Mouse (Mus musculus) layer of hippocampus, adult 8-10 months (tissue): ENCODE measurements around the gene Tpgs1. TPM values are rescaled to one million over a fixed set of nuclear protein-coding genes. Genes with fewer than 3 reads are reported as not detected.
A peak's percentile ranks its signal among the peaks of the same experiment; 100 is the strongest.

Source experiments
- DNase-seq, 2 experiments: peaks; one replicate each; pipeline ENCODE4 v3.0.0; 2022; ENCODE audit warnings: low spot score in 2 of 2
- total RNA-seq, 4 experiments: library from RNA; stranded (reverse); gene quantifications; 2 replicates each; pipeline ENCODE4 v1.2.4; 2022

Gene Tpgs1
- total RNA-seq, 4 experiments from 2014 or later, result 48.4 to 72.6 (median 64.3) TPM

DNA sequence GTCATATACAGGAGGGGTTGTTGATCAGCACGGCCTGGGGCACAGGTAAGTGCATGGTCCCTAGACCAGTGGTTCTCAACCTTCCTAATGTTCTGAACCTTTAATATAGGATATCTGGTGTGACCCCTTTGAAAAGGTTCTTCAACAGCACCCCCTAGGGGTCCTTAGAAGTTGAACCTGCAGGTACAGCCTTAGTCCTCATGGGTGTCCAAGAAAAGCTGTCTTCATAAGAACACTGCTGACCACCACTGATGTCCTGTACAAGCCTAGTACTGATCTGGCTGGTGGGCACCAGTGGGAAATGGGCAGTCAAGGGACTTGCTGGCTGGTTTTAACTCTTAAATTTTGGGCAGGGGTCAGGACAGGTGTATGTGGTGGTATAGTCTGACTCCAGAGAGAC, 42.9 kb downstream of the Tpgs1 start:
- no peak for DNase-seq

DNA sequence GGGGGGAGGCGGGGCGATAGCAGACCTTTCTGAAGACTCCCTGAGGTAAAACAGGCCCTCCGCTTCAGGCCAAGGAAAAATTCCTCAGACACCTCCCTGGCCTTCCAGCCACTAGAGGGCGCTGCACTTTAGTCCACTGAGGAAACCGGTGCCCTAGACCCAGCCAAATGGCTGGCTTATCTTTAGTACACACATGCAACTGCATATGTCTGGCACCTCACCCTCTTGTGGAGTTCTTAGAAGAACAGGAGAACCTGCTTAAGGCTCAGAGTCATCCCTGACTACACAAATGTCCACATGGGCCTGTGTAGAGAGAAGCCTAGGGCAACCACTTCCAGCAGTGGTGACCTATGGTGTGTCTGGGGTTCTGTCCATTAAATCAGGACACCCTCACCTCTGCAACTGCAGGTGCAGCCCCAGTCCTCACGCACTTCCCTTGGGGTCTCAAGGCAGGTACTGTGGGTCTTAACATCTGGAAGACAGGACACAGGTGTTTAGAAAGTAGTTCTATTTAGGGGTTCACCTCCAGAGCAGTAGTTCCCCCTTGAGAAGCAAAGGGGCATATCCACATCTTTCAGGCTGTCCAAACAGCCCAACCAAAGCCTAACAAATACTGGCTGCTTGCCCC, 43.4 kb downstream of the Tpgs1 start:
- DNase-seq, result peak; percentile 67 to 78

DNA sequence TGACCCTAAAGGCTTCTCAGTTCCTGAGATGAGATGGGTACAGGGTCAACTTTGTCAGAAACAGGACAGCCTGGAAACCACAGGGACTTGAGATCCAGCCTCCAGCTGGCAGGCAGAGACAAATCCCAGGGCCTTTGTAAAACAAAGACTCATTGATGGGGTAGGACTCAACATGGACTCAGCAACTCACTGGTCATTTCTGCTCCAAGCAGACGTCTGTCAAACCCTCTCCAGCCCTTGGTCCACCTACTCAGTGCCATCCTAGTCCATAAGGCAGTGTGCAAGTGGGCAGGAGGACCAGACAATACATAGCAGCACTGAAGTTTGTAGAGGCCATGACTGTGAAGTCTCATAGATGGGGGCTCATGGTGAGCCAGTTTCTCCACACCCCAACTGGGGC, 44.0 kb downstream of the Tpgs1 start:
- no peak for DNase-seq

DNA sequence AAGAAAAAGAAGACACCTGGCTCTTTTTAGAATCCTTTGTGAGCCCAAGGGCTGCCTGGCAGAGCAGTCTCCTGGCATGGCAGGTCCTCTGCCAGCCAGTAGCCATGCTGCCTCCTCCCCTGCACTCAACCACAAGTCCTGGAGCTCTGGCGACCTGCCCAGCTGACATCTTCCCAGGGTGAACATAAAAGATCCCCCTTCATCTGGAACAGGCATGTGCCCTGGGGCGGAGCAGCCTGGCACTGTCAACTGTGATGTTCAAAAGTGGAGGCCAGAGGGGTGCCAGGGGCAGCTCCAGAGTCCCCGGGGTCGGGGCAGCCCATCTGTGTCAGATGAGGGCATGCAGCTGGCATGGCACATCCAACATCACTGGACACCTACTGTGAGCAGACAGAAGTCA, 45.8 kb downstream of the Tpgs1 start:
- DNase-seq, result no peak

DNA sequence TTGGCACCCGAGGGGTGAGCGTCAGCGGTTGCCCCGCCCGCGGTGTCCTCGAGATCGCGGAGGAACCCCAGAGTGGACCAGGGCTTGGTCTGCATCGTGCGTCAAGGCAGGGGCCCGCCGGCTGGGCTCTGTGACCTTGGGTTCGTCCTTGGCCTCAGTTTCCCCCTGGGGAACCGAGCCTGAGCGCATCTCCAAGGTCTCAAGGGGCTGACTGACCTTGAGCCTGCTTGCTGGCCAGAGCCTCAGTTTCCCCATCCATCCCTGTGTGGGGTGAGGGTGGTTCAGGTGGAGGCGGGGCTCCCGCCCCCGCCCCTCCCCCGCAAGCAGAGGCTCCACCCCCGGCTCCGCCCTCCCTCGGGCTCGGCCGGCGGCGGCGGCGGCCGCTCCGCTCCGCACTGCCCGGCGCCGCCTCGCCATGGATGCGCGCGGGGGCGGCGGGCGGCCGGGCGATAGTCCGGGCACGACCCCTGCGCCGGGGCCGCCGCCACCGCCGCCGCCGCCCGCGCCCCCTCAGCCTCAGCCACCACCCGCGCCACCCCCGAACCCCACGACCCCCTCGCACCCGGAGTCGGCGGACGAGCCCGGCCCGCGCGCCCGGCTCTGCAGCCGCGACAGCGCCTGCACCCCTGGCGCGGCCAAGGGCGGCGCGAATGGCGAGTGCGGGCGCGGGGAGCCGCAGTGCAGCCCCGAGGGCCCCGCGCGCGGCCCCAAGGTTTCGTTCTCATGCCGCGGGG, 47.3 kb downstream of the Tpgs1 start, which contains the start of gene Hcn2:
Gene Hcn2, plus strand, starts transcription at position 381 of the 734 bp plus-strand sequence.
- no peak for DNase-seq

- DNase-seq, result no peak
Observed at GRCm38 (mm10) chr10:79716988-79717355, 47.8 kb downstream of the Tpgs1 start.

- no peak for DNase-seq
Observed at GRCm38 (mm10) chr10:79717640-79718357, 48.6 kb downstream of the Tpgs1 start.

- no peak for DNase-seq
Observed at GRCm38 (mm10) chr10:79721089-79721488, 51.9 kb downstream of the Tpgs1 start.

GRCm38 (mm10) chr10:79723047-79723446, 53.9 kb downstream of the Tpgs1 start:
- DNase-seq, result no peak

- DNase-seq, result no peak
Observed at GRCm38 (mm10) chr10:79723692-79724091, 54.5 kb downstream of the Tpgs1 start.

Other genes with a start within 250 kb of the Tpgs1 start
- not detected for gene Vmn2r83, start 200.6 kb upstream of the Tpgs1 start, total RNA-seq
- gene Plpp2, start 135.6 kb upstream of the Tpgs1 start, total RNA-seq, result 1 to 10 TPM; 5.6 to 9.3 (median 6.9) TPM
- gene Mier2, start 114.2 kb upstream of the Tpgs1 start, total RNA-seq, result 10 to 100 TPM; 51.2 to 72.3 (median 53.0) TPM
- gene Theg, start 82.0 kb upstream of the Tpgs1 start, total RNA-seq, result under 1 TPM in 1 of 4 experiments, not detected in 3; 0.61 TPM
- 10 to 100 TPM; 13.4 to 17.6 (median 15.5) TPM for gene C2cd4c, start 55.3 kb upstream of the Tpgs1 start, total RNA-seq
- 10 to 100 TPM; 41.1 to 51.9 (median 45.4) TPM for gene Shc2, start 31.5 kb upstream of the Tpgs1 start, total RNA-seq
- under 1 TPM in 3 of 4 experiments, not detected in 1; 0.27 to 0.60 (median 0.39) TPM for gene Odf3l2, start 23.6 kb upstream of the Tpgs1 start, total RNA-seq
- gene Madcam1, start 4.8 kb upstream of the Tpgs1 start, total RNA-seq, result not detected
- gene Cdc34, start 12.8 kb downstream of the Tpgs1 start, total RNA-seq, result 10 to 100 TPM; 57.9 to 67.0 (median 66.1) TPM
- 1 to 10 TPM; 2.3 to 3.5 (median 3.3) TPM for gene Gzmm, start 19.7 kb downstream of the Tpgs1 start, total RNA-seq
- 100 to 1,000 TPM; 515 to 593 (median 535) TPM for gene Bsg, start 35.1 kb downstream of the Tpgs1 start, total RNA-seq
- gene Hcn2, start 47.3 kb downstream of the Tpgs1 start, total RNA-seq, result 100 to 1,000 TPM; 120 to 128 (median 121) TPM
- 10 to 100 TPM; 44.5 to 58.2 (median 51.3) TPM for gene Polrmt, start 77.2 kb downstream of the Tpgs1 start, total RNA-seq
- gene Fgf22, start 85.7 kb downstream of the Tpgs1 start, total RNA-seq, result 1 to 10 TPM; 1.7 to 4.6 (median 2.4) TPM
- gene Rnf126, start 97.6 kb downstream of the Tpgs1 start, total RNA-seq, result 10 to 100 TPM; 72.4 to 82.9 (median 75.8) TPM
- 1 to 10 TPM; 2.2 to 2.9 (median 2.4) TPM for gene Fstl3, start 107.9 kb downstream of the Tpgs1 start, total RNA-seq
- under 1 TPM in 3 of 4 experiments, not detected in 1; 0.43 to 0.83 (median 0.50) TPM for gene Prss57, start 121.6 kb downstream of the Tpgs1 start, total RNA-seq
- 100 to 1,000 TPM; 244 to 264 (median 260) TPM for gene Palm, start 124.2 kb downstream of the Tpgs1 start, total RNA-seq
- 1 to 10 TPM in 2 of 4 experiments, not detected in 2; 1.6 to 1.9 TPM for gene Misp, start 151.6 kb downstream of the Tpgs1 start, total RNA-seq
- 10 to 100 TPM; 67.7 to 76.4 (median 73.7) TPM for gene Ptbp1, start 185.1 kb downstream of the Tpgs1 start, total RNA-seq
- 1 to 10 TPM; 1.2 to 2.3 (median 1.5) TPM for gene Prtn3, start 205.1 kb downstream of the Tpgs1 start, total RNA-seq
- 10 to 100 TPM; 34.6 to 41.0 (median 38.0) TPM for gene Plppr3, start 205.3 kb downstream of the Tpgs1 start, total RNA-seq
- not detected for gene Elane, start 216.9 kb downstream of the Tpgs1 start, total RNA-seq
- under 1 TPM in 1 of 4 experiments, not detected in 3; 0.39 TPM for gene Cfd, start 221.5 kb downstream of the Tpgs1 start, total RNA-seq
- gene Med16, start 239.6 kb downstream of the Tpgs1 start, total RNA-seq, result 10 to 100 TPM; 50.4 to 61.2 (median 57.1) TPM
- not detected for gene Gm26602, start 241.5 kb downstream of the Tpgs1 start, total RNA-seq
- 1 to 10 TPM; 6.3 to 8.3 (median 7.6) TPM for gene Kiss1r, start 247.6 kb downstream of the Tpgs1 start, total RNA-seq